Comparison of ENCODE assay signal across 22 mouse cellular contexts in genomic region chr8:108478131-108478530, GRCm38 (mm10).
"Had no signal": no experiment of that assay in that cellular context is flagged by ENCODE, and none has a peak within 500 bp of the region (broad histone marks: within the 10 kb centered on the region; RNA-seq: fewer than 3 reads in every experiment).

No protein-coding gene starts in this region.

- H3K27ac ChIP-seq: kidney, postnatal 0 days; layer of hippocampus, adult 2 months; limb, embryonic 10.5 days; limb, embryonic 13.5 days; liver, embryonic 12.5 days; liver, embryonic 15.5 days; lung, embryonic 15.5 days; midbrain, embryonic 15.5 days; neural tube, embryonic 12.5 days; neural tube, embryonic 15.5 days; stomach, embryonic 15.5 days had no signal

- H3K4me2 ChIP-seq: limb, embryonic 13.5 days; liver, embryonic 12.5 days; liver, embryonic 15.5 days; lung, embryonic 15.5 days; midbrain, embryonic 11.5 days; midbrain, embryonic 15.5 days; neural tube, embryonic 12.5 days; neural tube, embryonic 15.5 days; stomach, embryonic 15.5 days had no signal

- H3K4me3 ChIP-seq: layer of hippocampus, adult 2 months; limb, embryonic 10.5 days; limb, embryonic 13.5 days; liver, embryonic 12.5 days; liver, embryonic 15.5 days; lung, embryonic 15.5 days; megakaryocyte, embryonic 14.5 days; midbrain, embryonic 15.5 days; neural tube, embryonic 12.5 days; neural tube, embryonic 15.5 days; stomach, embryonic 15.5 days had no signal

- H3K27me3 ChIP-seq: limb, embryonic 13.5 days; liver, embryonic 12.5 days; liver, embryonic 15.5 days; lung, embryonic 15.5 days; megakaryocyte, embryonic 14.5 days; midbrain, embryonic 15.5 days; neural tube, embryonic 12.5 days; neural tube, embryonic 15.5 days; stomach, embryonic 15.5 days had no signal

- ATAC-seq: liver, embryonic 12.5 days; midbrain, embryonic 15.5 days had no signal

- H3K4me1 ChIP-seq: liver, embryonic 15.5 days; megakaryocyte, embryonic 14.5 days had no signal

- H3K36me3 ChIP-seq: limb, embryonic 10.5 days; limb, embryonic 13.5 days; liver, embryonic 12.5 days; liver, embryonic 15.5 days; lung, embryonic 15.5 days; midbrain, embryonic 15.5 days; neural tube, embryonic 12.5 days; neural tube, embryonic 15.5 days; stomach, embryonic 15.5 days had no signal

- H3K9me3 ChIP-seq: limb, embryonic 10.5 days; limb, embryonic 13.5 days; liver, embryonic 12.5 days; liver, embryonic 15.5 days; lung, embryonic 15.5 days; megakaryocyte, embryonic 14.5 days; midbrain, embryonic 15.5 days; neural tube, embryonic 12.5 days; neural tube, embryonic 15.5 days; stomach, embryonic 15.5 days had no signal

- H3K9ac ChIP-seq: limb, embryonic 13.5 days; liver, embryonic 12.5 days; liver, embryonic 15.5 days; lung, embryonic 15.5 days; midbrain, embryonic 15.5 days; neural tube, embryonic 12.5 days; neural tube, embryonic 15.5 days; stomach, embryonic 15.5 days had no signal

- DNase-seq: kidney, postnatal 25 days; layer of hippocampus, adult 9-11 months; liver; lung, adult 18-20 months; lung, postnatal 10 days; lung, postnatal 36 days; right cerebral cortex, postnatal 25 days; spleen, adult 18-20 months; thymus, postnatal 25 days had no signal
